Mouse (Mus musculus) erythroblast, embryonic 14.5 days (primary cell): Measurements from ENCODE around the gene Tmcc1.

Source experiments
- GATA1 ChIP-seq: IDR thresholded peaks from 2 replicates; pipeline ENCODE4 v1.6.1; 2012; ENCODE audit warnings: low read length, inconsistent platforms, mixed read lengths
- TAL1 ChIP-seq: IDR thresholded peaks from 3 replicates; pipeline ENCODE4 v1.6.1; 2012; ENCODE audit warnings: low read length, inconsistent platforms, mixed read lengths

DNA sequence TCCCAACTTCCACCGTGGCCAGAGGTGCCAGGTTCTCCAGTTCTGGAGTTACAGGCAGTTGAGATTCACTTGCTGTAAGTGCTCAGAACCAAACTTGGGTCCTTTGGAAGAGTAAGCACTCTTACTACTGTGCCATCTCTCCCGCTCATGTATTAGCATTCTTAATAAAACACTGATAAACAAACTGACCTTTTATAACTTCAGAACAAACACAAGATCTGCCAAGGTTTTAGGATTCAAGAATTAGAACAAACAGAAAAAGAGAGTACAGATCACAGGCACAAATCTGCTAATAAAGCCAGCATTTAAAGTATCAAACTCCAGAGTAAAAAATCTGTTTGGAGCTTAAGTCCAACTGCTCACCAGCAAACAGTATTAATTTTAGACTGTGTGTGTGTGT, 121.5 kb downstream of the Tmcc1 start:
- TF ChIP-seq GATA1, result no peak
- TF ChIP-seq TAL1, result no peak
